Mouse (Mus musculus): ENCODE data around the gene Trim52.
"Not testable (repeated sequence)": the region's sequence is repeated elsewhere in the genome, so short reads cannot be mapped to it uniquely, and the experiment has no call there.

Trim52 gene

DNA sequence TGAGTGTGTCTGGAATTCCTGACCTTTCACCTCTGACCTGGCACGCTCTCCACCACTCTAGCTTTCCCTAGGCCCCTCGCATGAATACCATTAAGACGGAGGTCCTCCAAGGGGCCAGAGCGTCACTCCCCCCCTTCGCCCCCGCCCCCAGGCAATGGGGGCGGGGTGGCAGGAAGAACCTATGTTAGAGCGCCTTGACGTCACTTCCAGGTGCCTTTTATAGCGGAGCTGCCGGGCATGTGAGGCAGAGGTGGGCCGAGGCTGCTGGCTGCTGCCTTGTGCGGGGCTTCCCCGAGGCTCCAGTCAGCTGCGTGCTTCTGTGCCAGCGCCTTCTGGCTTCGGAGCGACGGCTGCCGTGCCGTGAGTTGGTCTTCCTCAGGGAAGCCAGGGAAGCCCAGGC, at the start of gene Trim52:
Trim52 (plus strand) TSS at position 219 of the 400 bp plus-strand sequence.
- no peak for DNase-seq

DNA sequence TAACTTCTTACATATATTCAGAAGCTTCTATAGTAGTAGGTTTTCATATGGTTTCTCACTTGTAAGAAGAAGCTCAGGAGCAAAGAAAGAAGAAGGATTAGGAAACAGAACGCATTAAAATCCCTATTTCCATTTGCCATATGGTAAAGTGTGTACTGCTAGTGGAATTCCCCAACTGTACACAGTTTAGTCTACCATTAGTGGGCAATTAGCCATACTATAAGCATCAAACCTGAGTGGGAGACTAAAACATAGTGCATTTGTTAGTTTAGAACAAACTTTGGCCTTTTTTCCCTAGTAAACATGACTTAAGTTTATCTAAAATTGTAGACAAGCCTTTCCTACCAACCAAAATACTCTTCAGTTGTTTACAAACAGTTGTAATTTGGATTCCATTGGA, 33.4 kb upstream of the Trim52 start:
- no peak for DNase-seq

DNA sequence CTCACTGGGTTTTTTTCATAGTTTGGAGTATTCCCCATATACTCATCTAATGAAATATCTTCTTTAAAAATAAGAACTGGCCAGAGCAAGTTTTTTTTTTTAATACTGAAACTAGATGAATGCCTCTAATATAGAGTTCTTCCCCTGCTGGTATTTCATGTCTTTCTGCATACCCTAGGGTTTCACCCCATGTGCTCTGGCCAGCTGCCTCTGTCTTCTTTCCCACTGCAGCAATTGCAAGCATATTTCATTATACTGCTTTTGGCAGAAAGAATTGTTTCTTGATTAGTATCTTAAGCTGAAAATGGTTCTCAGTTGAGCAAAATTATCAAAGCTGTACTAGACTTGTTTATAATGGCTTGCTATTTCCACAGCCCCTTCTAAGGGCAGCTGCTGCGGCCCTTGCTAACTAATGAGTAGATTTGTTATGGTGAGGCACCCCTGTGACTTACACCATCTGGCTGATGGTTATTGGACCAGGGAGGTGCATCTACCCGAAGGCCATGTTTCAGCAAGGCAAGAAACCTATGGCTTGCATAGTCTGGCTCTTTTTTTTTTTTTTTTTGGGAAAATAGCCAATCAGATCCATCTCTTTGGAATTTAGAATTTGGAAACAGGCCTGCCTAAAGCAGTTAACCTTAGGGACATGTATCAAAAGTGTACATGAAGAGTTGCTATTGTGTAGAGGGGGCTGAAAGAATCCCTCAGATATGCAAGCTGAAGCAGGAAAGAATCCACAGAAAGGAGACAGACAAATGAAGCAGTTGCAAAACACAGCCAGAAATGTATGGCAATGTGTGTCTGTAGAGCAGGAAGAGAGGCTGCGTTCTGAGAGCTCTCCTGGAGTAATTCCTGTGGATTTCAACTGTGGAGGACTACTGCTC, 30.6 kb upstream of the Trim52 start:
- peak; percentile 8 for DNase-seq

DNA sequence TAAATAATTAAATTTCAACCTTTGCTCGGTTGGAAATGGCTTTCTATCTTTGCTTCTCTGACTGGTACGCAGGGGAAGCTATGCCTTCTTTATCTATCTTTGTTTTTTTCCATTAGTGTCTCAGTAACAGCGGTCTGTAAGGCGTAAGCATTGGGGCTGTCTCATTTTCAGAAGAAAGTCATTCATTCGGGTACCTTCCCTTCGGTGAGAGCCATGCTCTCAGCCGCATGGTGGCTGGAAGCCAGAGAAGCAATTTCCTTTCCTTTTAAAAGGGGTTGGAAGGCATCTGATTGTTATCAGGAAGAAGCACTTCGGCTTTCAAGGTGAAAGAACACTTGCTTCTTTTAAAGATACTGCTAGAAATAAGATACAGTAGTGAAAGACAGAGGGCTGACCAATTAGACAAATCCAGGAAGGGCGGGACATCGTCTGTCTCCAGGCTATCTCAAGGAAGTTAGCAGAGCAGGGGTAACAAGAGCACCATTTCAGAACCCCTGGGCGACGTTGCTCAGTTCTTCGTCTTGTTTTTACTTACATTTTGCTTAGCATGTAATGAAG, 17.4 kb upstream of the Trim52 start:
- DNase-seq: no peak

DNA sequence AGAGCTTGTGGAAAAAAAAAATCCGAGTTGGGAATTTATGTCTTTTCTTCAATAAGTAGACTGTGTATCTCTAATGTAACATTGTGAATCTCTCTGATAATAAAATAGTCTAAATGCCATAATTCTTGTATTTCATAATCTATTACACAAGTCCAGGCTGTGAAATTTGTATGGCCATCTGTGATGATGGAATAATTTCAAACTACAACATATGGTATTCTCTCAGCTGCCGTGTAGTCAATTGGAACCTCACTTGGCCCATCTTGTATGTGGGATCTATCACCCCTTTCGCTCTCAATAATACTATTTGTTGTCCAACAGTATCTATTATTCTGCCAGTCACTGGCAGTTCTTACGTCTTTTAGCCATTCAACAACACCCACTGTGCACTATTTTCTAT, 9.2 kb upstream of the Trim52 start:
- DNase-seq: no peak

DNA sequence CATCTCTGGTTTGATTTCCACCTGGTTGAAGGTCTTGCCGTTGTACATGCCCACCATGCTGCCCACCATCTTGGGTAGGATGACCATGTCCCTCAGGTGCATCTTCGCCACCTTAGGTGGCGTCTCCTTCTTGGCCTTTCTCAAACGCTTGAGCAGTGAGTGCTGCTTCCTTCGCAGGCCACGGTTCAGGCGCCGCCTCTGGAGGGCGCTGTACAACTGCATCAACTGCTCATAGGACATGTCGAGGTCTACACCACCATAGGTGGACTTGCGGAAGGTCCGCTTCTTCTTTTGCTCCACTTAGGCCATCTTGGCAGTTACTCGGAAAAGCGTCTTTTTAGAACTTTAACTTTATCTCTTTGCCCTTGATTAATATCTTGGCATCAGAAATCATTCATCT, 5.1 kb upstream of the Trim52 start:
- no peak for DNase-seq

DNA sequence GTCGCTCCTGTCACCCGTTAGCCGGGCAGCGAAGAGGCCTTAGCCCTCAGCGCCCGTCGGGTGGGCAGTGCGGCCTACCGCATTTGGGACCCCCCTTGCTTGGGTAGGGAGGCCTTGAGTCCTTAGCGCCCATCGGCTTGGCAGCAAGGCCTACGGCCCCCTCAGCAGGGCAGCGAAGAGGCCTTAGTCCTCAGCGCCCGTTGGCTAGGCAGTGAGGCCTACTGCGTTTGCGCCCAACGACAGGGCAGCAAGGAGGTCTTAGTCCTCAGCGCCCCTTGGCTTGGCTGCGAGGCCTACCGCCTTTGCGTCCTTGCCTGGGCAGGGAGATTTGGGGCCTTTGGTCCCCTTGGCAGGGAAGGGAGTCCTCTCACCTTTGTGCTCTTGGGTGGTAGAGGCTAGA, 427 bp downstream of the Trim52 start:
- no peak for DNase-seq

DNA sequence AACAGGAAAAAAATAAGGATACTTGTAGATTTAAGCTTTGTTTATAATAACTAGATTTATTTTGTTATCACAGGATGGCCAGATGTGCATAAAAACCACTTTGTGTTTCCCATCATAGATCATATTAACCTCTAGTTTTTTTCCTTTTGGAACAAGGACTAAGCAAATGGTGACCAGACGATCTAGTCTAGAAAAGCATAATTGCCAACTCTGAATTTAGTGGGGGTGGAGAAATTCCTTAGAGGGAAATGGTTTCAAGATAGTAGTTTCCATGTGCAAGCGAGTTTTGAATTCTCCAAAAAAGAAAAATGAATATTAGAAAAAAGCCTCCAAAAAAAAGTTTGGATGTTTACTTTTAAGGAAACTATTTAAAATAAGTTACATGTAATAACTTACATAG, 13.4 kb downstream of the Trim52 start:
- no peak for DNase-seq

DNA sequence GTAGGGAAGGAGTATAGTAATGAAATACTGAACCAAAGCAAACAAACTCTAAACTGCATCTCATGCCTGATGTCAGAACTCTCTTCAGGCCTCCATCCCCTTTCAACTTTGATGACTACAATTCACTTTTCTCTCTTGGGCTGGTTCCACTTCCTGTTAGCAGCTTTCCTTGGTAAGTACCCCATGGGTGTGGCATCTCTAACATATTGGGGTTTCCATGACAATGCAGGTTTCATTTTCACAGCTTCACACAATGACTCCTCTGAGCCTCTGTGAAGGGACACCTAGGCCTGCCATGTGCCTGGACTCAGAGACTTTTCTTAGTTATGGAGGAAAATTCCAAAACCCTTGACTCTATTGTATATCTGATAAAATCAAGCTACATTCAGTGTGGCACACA, 30.3 kb downstream of the Trim52 start:
- DNase-seq: no peak

DNA sequence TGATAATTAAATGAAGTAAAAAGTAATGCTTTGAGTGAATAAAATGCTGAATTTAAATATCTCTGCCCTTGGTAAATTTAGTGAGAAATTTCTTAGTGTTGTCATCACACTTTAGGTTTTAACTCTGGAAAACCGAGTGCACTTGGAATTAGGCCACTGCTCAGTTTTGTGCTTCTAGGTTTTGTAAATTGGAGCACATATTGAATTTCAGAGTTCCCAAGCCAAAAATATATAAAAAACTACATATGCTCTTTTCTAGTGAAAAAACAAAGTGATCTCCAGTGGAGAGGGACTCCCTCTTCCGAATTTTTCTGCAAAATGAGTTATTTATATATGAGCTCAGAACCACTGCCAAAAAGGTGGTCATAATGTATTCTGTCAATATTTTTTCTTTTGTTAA, 45.2 kb downstream of the Trim52 start:
- no peak for DNase-seq

DNA sequence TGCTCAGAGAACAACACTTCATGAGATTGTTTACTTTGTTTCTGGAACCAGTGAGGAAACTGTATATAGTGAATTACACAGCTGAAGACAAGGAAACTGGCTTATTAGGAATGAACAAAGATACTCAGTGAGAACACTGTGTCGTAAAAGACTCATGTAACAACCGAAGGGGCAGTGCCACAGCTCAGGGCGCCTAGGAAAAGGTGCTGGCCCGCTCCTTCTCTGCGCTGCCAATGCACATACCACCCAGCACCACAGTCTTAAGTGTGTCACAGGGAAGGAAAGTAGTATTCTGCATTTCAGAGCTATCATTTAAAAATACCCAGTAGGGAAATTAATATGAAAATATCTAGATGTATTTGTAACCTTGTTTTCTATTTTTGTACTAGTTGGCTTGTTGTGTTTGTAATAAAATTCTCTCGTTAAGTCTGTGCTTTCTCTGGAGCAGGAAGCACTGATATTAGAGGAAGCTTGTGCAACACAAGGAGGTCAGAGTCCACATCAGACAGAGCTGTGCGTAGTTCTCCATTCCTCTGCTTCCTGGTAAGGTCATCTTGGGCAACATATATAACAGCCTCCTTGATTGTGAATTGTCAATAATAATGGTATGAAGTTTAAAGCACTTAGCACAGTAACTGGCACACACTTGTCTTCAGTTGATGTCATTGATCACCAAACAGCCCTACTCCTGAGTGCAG, 49.0 kb downstream of the Trim52 start:
- no peak for DNase-seq

DNA sequence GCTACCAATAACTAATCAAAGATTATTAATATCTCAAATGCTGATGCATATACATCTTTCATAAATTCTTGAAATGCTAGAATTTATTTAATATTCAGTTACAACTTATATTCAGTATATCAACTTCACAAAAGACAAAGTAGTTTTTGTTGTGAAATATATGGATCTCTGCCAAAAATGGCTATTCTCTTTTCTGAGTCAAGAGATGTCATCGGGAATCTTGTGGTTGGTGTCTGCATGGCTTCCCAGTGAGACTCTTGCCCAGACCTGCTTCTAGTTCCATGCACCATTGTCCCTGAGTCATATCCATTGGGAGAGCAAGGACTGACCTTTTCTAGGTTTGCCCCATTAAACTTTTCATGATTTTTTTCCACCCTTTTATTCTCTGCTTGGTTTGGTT, 50.5 kb downstream of the Trim52 start:
- no peak for DNase-seq

DNA sequence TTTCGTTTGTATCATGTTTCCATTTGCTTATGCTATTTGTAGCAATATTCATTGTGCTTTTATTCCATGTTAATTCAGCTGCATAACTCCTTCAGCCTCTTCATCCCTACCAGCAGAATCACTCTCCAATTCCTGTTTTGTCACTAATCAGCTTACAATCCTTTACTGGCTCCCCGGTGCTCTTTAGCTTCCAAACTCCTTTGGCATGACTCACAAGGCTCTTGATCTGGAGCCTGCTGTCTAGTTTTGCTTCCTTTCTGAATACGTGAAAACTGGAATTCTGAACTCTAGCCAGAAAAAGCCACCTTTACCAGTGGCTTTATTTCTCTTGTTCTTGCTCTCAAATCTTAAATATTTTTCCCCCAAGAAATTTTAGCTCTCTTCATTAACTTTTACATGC, 56.3 kb downstream of the Trim52 start:
- no peak for DNase-seq

DNA sequence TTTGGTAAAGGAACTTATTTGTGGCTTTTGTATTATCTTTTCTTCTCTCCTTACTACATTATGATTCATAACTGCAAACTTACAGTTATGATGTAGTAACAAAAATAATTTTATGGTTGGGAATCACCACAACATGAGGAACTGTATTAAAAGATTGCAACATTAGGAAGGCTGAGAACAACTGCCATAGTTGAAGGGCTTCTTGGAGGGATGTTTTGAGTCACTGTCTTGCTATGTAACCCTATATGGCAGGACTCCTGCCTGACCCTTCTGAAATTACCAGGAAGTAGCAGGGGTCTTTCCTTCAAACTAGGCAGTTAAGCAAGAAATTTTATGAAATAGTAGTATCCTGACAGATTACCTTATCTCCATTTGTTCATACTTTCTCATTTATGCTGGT, 57.2 kb downstream of the Trim52 start:
- no peak for DNase-seq

DNA sequence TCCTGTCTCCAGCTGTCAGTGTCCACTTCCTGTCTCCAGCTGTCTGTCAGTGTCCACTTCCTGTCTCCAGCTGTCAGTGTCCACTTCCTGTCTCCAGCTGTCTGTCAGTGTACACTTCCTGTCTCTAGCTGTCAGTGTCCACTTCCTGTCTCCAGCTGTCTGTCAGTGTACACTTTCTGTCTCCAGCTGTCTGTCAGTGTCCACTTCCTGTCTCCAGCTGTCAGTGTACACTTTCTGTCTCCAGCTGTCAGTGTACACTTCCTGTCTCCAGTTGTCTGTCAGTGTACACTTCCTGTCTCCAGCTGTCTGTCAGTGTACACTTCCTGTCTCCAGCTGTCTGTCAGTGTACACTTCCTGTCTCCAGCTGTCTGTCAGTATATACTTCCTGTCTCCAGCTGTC, 57.9 kb downstream of the Trim52 start:
- DNase-seq: not testable (repeated sequence)

DNA sequence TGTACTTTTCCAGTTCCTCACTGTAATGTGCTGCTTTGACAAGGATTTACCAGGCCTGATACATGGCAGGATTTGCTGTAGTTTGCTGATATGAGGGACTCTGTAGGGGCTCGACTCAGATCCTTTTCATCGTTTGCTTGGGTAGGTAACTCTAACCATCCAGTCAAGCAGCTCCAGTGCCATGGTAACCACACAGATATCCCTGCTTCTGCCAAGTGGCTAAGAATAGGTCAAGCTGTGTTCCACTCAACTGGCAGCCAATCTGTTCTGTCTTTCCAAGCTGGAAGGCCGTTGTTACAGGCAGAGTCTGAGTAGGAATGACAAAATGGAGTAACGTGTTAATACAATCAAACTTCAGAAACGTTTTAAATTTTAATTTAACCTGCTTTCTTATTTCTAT, 70.9 kb downstream of the Trim52 start:
- DNase-seq: no peak

DNA sequence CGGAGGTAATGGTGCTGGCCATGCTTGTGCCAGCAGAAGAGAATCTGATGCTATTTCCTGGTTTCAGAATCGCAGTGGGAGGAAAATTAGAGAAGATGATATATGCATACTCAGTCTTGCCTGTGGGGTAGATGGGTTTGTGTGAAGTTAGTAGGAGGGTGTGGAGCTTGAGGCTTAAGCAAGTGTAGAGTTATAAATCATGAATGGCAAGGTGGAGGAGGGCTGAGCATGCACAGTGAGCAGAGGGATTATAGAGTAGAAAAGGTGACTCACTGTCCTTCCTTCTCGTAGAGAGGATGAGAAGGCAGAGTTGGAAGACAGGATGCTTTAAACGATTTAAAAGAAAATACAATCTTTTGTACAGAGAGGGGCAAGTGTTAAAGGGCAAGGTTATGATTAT, 72.2 kb downstream of the Trim52 start:
- DNase-seq: no peak

DNA sequence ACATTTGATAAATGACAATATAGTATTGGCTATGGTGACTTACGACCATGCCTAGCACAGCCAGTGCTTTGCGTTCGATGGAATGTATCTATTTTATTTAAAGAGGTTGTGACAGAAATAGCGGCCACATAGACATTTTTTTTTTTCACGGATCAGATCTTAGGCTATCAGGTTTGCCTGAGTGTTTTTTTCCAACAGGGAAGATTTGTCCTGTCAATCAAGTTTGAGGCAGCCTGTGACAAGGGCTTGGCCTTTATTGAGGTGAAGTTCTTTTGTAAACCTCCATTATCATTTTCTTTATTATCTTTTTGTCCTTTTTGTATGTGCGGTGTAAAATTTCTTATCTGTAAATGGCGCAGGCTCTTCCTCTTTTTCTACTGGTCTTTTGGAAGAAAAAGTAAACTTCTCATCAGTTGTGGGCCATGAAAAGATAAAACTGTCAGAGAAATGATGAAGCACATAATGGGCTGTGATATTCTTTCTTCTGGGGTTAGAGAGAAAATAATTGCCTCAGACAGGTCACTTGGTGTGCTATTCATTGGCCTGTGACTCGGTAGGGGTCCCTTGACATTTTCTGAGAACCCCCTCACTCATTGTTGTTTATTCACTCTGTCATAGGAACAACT, 73.2 kb downstream of the Trim52 start:
- no peak for DNase-seq

DNA sequence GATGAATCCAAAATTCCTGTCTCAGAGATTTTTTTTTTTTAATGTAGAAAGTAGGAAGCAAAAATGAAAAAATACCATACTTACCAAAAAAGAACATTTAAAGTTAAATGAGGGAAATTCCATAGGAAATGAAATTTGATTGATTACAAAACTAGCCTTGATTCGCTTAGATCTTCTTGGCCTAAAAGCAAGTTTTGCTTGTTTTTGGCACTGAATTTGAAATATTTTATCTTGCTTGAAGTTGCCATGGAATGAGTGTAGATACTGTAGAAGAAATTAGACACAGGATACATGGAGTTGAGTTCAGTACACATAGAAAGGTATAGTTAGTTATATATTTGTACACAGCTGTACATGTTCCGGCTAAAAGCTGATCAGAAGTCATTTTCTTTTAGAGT, 73.7 kb downstream of the Trim52 start:
- DNase-seq: no peak

DNA sequence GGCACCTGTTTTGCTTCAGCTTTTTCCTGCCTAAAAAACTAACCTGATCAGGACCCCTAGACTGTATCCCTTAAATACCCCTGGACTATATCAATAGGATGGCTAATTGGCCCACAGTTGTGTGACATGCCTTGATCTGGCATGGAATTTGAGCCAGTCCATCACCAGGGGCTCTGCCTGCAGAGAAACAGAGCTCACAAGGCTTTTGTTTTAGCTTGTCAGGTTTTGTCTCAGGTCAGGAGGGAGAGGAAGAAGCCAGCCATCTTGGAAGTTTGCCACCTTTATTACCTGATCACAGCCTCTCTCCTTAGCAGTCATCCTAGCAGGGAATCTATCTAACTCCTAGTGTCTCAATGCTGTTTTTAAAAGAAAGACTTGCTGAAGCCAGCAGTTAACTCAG, 74.6 kb downstream of the Trim52 start:
- no peak for DNase-seq

DNA sequence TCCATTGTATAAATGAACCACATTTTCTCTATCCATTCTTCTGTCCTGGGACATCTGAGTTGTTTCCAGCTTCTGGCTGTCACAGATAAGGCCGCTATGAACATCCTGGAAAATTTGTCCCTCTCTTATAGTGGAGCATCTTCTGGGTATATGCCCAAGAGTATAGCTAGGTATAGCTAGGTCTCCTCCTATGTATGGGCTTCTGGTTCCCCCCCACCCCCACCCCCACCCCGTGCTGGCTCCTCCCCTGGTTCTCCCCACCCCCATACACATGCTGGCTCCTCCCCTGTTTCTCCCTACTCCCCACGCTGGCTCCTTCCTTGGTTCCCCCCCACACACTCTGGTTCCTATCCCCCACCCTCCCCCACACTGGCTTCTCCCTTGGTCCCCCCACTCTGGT, 78.0 kb downstream of the Trim52 start:
- no peak for DNase-seq
